Mouse (Mus musculus) kidney, postnatal 25 days (tissue): ENCODE measurements around the gene Morn3.

Experiments used
- DNase-seq, 2 experiments: peaks; one replicate each; pipeline ENCODE4 v3.0.0; 2021; ENCODE audit warnings: mixed read lengths in 2 of 2

The Morn3 gene

DNA sequence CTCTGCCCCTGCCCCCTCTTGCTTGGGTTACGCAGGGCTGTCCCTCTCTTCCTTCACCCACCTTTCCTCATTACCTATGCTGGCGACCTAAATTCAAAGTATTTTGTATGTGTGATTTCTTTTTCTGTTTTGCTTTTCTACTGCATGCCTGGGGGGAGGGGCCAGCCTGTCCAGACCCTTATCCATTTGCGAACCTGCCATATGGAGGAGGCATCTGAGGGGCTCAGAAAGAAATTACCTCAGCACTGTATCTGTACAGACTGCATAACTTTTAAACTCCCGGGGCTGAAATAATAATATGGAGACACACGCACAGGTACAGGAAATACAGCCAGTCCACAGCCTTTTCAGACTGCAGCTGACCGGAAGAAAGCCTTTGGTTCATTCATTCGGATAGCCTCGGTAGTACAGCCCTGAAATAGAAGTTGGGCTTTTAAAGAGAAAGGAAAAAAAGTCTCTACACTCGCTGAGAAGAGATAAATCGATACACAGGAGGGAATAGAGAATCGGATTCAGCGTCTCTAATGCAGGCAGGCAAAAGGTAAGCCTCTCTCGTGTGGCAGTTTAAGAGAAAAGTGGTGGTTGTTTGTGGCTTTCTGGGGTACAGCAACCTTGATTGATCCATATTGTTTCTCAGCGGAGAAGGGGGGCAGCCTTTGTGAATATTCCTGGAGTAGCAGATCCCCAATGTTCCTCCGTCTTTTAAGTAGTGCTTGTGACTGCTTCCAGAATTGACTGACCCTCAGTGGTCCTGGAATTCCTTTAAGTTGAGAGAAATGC, 57.1 kb downstream of the Morn3 start, which contains the start of gene Kdm2b:
Gene Kdm2b, minus strand, starts transcription at position 273 of the 780 bp plus-strand sequence.
- peak; percentile 34 to 46 for DNase-seq

DNA sequence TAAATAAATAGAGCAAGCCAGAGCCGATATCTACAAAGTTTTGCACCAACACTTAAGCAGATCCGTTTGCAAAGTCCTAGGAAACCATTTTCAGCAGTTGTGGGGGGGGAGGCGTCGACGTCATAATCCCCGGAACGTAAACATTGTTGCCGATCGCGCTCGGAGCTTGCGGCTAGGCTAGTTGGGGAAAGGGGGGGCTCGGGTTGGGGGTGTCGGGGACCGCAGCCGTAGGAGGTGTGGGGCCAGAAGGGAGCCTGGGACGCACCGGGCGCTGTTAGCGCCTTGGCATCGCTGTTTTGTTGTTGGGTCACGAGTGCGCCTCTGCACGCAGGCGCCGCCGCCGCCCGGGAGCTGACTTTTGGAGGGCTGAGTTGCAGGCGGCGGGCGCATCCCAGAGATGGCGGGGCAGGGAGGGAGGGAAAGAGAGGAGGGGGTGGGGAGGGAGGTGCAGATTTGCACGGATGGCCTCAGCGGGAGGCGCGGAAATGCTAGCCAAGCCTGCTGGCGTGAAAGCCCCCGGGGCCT, 57.8 kb downstream of the Morn3 start:
- DNase-seq: peak; percentile 71 to 78

DNA sequence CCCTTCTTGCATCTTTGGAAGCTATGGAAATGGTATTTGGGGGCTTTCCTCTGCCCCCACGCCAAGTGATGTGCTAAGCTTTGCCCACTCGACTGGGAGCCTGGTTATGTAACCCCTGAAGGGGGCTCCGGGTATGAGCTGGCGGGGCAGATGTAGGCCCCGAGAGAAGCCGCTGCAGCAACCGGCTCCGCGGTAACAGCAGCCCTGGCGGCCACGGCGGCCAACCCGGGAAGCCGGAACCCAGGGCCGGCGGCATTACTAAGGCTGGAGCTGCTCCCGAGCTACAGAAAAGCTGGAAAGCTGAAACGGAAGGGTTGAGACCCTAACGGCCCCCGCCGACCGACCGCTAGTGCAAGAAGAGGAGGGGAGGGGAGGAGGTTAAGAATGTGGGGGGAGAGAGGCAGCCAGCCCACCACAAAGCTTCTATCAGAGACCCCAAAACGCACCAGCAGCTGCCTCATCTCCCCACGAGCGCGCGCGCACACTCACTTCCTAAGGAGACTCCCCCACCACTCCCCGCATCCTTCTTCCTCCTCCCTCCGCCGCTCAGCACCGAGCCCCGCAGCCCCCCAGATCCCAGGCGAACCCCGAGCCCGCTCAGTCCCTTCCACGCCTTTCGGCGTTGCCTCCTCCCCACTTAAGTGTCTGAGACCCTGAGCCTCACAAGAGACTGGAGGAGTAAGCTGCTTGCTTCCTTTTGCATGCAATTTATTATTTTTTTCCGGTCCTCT, 58.6 kb downstream of the Morn3 start:
- peak; percentile 47 to 48 for DNase-seq

DNA sequence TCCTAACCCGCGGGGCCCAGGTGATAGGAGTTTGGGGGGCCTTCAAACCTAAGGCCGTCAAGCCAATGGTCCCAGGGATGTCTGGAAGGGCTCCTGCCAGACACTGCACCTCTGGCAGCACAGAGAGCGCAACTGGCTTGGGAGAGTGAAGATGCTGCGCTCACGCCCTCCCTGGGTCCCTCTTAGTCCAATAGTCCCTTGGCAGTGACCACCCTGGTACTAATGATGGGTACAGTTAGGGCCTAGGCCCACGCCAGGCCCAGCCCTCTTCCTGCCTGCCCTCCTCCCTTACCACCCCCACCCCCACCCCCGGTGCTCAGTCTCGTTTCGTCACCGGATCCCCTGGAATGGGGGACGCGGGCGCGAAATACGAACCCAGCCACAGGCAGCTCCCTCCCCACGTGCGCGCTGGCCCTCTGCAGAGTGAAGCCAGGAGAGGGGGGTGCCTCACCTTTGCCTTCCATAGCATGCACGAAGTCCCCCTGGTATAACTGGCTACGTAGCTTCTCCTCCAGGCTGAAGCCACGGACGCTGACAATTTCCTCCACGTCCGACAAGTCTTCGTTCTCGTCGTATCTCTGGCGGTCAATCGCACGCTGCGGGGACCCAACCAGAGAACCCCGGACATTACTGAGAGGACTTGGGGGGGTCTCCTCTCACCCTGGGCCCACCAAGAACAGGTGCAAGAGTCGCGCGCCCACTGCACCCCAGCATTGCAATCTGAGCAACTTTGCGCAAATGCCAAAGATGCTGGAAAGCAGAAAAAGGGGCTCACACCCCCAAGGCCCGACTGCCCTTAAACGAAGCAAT, 59.4 kb downstream of the Morn3 start:
- DNase-seq: peak; percentile 21 to 44

DNA sequence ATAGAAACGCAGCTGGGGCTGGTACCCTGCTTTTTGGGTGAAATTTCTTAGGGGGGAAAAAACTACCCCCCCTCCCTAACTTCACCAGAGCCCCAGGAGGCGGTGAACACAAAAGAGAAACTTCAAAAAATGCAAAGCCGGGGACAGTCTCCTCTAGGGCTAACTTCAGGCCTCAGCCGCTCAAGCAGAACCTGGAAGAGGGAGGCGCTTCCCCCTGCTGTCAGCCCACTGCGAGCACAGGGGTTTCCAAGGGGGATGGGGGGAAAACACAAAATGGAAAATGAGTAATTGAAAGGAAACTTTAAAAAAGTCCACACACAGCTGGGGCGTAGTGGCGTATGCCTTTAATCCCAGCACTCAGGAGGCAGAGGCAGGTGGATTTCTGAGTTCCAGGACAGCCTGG, 60.7 kb downstream of the Morn3 start:
- no peak for DNase-seq
